Mouse (Mus musculus) erythroblast, embryonic 14.5 days (primary cell): ENCODE measurements around the gene Rbfox1.

Experiments used
- GATA1 ChIP-seq: IDR thresholded peaks from 2 replicates; pipeline ENCODE4 v1.6.1; 2012; ENCODE audit warnings: low read length, inconsistent platforms, mixed read lengths
- TAL1 ChIP-seq: IDR thresholded peaks from 3 replicates; pipeline ENCODE4 v1.6.1; 2012; ENCODE audit warnings: low read length, inconsistent platforms, mixed read lengths

GRCm38 (mm10) chr16:6949666-6950065 lies 1064.5 kb downstream of the Rbfox1 start:
- TF ChIP-seq GATA1 (no peak), TAL1 (no peak)
